Mouse (Mus musculus): ENCODE measurements around the gene Cse1l. TPM values are rescaled to one million over a fixed set of nuclear protein-coding genes. Genes with fewer than 3 reads are reported as not detected.

The Cse1l gene
- polyA plus RNA-seq, 1 experiment from 2014 or later = 107 TPM

DNA sequence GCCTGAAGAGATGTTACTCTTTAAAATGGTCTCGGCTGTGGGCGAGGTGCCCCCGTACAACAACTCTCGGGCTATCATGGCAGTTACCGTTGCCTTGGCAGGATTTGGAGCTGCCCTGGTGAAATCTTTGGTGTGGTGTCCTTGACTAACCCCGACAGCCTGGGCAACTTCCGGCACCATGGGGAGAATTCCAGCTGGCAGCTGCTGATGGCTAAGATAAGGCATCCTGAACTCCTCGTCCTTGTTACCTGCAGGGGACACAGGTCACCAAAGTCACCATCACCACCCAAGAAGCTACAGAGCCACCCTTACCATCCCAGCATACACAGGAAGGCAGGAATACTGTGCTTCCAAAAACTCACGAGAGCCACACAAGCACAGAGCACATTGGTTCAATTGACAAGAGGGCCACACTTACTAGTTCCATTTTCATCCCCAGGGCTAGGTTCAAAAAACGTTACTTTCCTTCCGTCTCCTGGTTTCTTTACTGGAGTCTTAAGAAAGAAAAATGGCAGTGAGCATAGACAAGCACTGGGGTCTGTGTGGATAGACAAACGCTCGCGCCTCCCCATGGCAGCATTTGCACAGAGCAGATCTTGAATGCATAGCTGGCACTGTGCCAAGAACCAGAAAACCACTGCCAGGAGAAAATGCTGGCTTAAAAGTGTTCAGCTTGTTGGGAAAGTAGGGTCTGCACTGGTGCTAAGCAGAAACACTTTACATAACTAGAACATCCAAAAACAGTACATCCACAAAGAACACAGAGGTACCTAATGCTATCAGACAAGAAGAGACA is 45.2 kb downstream of the Cse1l start:
- no peak overlapping the region for H3K4me3 ChIP-seq (replicated peaks; ENCODE audit: low read length)
- no peak overlapping the region for H3K27ac ChIP-seq (ENCODE audit: low read length)
- peaks cover 55% of the 10 kb centered on the region for H3K36me3 ChIP-seq (ENCODE audit: control insufficient read depth, insufficient read depth)
- H3K27me3 ChIP-seq (replicated peaks; ENCODE audit: control insufficient read depth, insufficient read depth, low read length) = no peaks in the 10 kb centered on the region
- no peak overlapping the region for H3K4me2 ChIP-seq (ENCODE audit: low read length)
- WGBS = 62% methylated on average over 14 of the region's 14 CpGs
- no peak overlapping the region for H3K9ac ChIP-seq (replicated peaks; ENCODE audit: low read depth, low read length)
- H3K4me1 ChIP-seq (replicated peaks; ENCODE audit: control insufficient read depth, insufficient read depth, low read length) = peaks cover 8% of the 10 kb centered on the region
- 0 out of 2 replicates have a peak, but pooled peaks have one; percentile 64 for ATAC-seq
- H3K9me3 ChIP-seq (ENCODE audit: control insufficient read depth, low read length) = no peaks in the 10 kb centered on the region

DNA sequence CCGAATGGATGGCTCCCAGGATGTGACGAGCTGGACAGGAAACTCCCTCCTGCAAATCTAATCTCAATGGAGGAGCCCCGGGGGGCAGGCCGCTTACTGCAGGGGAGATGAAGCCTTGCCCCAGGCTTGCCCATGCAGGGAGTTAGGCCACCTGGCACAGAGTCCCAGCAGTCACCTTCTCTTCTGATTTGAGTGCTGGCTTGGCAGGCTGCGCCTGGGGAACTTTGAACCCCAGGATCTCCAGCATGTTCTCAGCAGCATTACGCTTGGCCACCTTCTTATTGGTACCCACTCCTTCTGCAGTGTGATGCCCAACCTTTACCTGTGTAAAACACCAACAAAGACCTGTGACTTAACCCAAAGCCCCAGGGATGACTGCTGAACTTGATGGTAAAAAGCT is 46.3 kb downstream of the Cse1l start:
- ATAC-seq = no peak
- Histone ChIP-seq H3K4me3 (replicated peaks; ENCODE audit: low read length) (no peak overlapping the region), H3K9me3 (ENCODE audit: control insufficient read depth, low read length) (no peaks in the 10 kb centered on the region), H3K36me3 (ENCODE audit: control insufficient read depth, insufficient read depth) (peaks cover 47% of the 10 kb centered on the region), H3K27me3 (replicated peaks; ENCODE audit: control insufficient read depth, insufficient read depth, low read length) (no peaks in the 10 kb centered on the region), H3K4me1 (replicated peaks; ENCODE audit: control insufficient read depth, insufficient read depth, low read length) (peaks cover 8% of the 10 kb centered on the region), H3K9ac (replicated peaks; ENCODE audit: low read depth, low read length) (no peak overlapping the region), H3K27ac (ENCODE audit: low read length) (no peak overlapping the region), H3K4me2 (ENCODE audit: low read length) (no peak overlapping the region)
- WGBS = 89% methylated on average over 6 of the region's 6 CpGs

DNA sequence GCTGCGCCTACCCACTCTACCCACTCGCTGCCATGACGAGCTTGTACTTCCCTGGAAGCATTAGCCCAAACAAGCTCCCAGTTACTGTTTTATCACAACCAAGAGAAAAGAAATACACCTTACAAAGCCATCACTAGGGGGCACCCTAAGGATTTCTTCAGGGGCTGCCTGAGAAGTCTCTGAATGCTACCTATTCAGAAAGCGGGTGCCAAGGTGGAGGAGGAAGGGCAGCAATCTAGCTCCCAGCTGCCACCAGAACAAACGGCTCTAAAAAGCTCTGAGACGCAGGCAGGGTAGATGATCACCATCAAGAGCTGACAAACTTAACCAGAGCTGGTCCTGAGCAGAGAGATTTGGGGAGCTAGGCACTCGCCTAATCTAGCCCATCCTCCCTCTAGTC is 51.0 kb downstream of the Cse1l start:
- Histone ChIP-seq H3K27ac (ENCODE audit: low read length) (no peak overlapping the region), H3K4me3 (replicated peaks; ENCODE audit: low read length) (no peak overlapping the region), H3K9me3 (ENCODE audit: control insufficient read depth, low read length) (no peaks in the 10 kb centered on the region), H3K27me3 (replicated peaks; ENCODE audit: control insufficient read depth, insufficient read depth, low read length) (no peaks in the 10 kb centered on the region), H3K4me1 (replicated peaks; ENCODE audit: control insufficient read depth, insufficient read depth, low read length) (no peaks in the 10 kb centered on the region; the same call in 1 of the 2 replicates), H3K4me2 (ENCODE audit: low read length) (no peak overlapping the region), H3K36me3 (ENCODE audit: control insufficient read depth, insufficient read depth) (peaks cover 26% of the 10 kb centered on the region), H3K9ac (replicated peaks; ENCODE audit: low read depth, low read length) (no peak overlapping the region)
- ATAC-seq = no peak
- 57% methylated on average over 7 of the region's 7 CpGs for WGBS

DNA sequence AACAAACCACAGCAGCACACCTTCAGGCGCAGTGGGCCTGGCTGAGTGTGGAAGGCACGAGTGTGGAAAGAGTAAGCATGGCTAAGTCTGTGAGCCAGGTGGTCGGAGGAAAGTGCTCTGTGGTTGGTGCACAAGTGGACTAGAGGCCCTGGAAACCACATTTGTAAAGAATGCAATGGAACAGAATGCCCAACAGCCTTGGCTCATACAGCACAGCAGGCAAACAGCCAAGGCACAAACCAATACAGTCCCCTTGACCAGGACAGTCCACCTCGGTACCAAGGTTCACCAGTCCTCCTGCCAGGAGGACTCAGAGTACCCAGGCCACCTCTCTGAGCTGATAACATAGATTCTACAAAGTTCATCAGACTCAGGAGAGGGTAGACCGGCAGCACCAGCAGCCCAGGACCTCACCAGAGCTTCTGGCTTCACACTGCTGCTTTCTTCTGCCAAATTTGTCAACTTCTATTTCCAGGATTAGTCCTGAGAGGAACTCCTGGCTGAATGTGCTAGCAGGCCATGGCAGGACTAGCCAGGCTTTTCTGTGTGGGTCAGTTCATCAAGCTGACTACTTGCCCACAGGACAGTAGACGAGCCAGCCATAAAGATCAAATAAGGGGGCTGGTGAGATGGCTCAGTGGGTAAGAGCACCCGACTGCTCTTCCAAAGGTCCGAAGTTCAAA is 54.9 kb downstream of the Cse1l start:
- no peaks in the 10 kb centered on the region for H3K4me1 ChIP-seq (replicated peaks; ENCODE audit: control insufficient read depth, insufficient read depth, low read length)
- H3K9ac ChIP-seq (replicated peaks; ENCODE audit: low read depth, low read length) = no peak overlapping the region
- no peak overlapping the region for H3K4me3 ChIP-seq (replicated peaks; ENCODE audit: low read length)
- H3K27me3 ChIP-seq (replicated peaks; ENCODE audit: control insufficient read depth, insufficient read depth, low read length) = no peaks in the 10 kb centered on the region
- ATAC-seq = no peak
- no peak overlapping the region for H3K27ac ChIP-seq (ENCODE audit: low read length)
- H3K9me3 ChIP-seq (ENCODE audit: control insufficient read depth, low read length) = no peaks in the 10 kb centered on the region
- H3K4me2 ChIP-seq (ENCODE audit: low read length) = no peak overlapping the region
- H3K36me3 ChIP-seq (ENCODE audit: control insufficient read depth, insufficient read depth) = peaks cover 7% of the 10 kb centered on the region
- WGBS = 82% methylated on average over 8 of the region's 8 CpGs

DNA sequence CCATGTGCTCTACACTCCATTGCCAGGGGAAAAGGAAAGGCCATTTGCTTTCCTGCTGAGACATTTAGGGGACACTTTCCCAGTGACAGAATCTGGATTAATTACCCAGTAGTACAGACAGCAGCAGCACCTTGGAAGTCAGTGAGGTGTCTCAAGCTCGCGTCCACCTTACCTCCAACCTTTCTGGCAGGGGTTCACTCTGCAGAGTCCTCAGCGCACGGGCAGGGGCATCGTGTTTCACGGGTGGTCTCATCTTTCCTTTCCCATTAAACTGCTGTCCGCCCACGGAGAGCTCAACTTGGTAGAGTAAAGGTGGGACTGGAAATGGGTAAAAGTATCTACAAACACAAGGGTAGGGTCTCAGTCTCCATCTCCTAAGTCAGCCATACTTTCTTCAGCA is 57.4 kb downstream of the Cse1l start:
- H3K9me3 ChIP-seq (ENCODE audit: control insufficient read depth, low read length) = no peaks in the 10 kb centered on the region
- no peaks in the 10 kb centered on the region for H3K27me3 ChIP-seq (replicated peaks; ENCODE audit: control insufficient read depth, insufficient read depth, low read length)
- no peak overlapping the region for H3K4me2 ChIP-seq (ENCODE audit: low read length)
- H3K4me3 ChIP-seq (replicated peaks; ENCODE audit: low read length) = no peak overlapping the region
- ATAC-seq = no peak
- no peaks in the 10 kb centered on the region for H3K4me1 ChIP-seq (replicated peaks; ENCODE audit: control insufficient read depth, insufficient read depth, low read length)
- WGBS = 94% methylated on average over 8 of the region's 8 CpGs
- peaks cover 5% of the 10 kb centered on the region for H3K36me3 ChIP-seq (ENCODE audit: control insufficient read depth, insufficient read depth)
- no peak overlapping the region for H3K9ac ChIP-seq (replicated peaks; ENCODE audit: low read depth, low read length)
- no peak overlapping the region for H3K27ac ChIP-seq (ENCODE audit: low read length)

GRCm38 (mm10) chr2:166964773-166965172 is 58.9 kb downstream of the Cse1l start:
- Histone ChIP-seq H3K9ac (replicated peaks; ENCODE audit: low read depth, low read length) (no peak overlapping the region), H3K27me3 (replicated peaks; ENCODE audit: control insufficient read depth, insufficient read depth, low read length) (no peaks in the 10 kb centered on the region), H3K36me3 (ENCODE audit: control insufficient read depth, insufficient read depth) (no peaks in the 10 kb centered on the region), H3K4me3 (replicated peaks; ENCODE audit: low read length) (no peak overlapping the region), H3K4me2 (ENCODE audit: low read length) (no peak overlapping the region), H3K27ac (ENCODE audit: low read length) (no peak overlapping the region), H3K9me3 (ENCODE audit: control insufficient read depth, low read length) (no peaks in the 10 kb centered on the region), H3K4me1 (replicated peaks; ENCODE audit: control insufficient read depth, insufficient read depth, low read length) (no peaks in the 10 kb centered on the region)
- 91% methylated on average over 2 of the region's 2 CpGs for WGBS
- no peak for ATAC-seq

DNA sequence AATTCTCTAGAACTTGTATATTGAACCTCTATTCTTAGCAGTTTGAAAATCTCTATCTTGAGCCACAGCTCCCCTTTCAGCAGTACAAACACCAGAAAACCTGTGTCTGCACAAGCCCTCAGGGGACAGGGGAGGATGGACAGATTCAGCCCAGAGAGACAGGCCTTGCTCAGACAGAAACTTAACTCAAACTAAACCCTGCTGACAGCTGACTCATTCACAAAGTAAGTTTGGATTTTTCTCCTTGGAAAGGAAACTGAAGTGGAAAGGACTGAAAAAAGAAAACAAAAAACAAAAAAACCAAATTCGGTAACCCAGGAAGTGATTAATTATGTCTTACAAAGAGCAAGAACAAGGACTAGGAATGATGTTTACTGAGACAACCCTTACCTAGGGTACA is 67.3 kb downstream of the Cse1l start:
- peaks cover 11% of the 10 kb centered on the region for H3K4me1 ChIP-seq (replicated peaks; ENCODE audit: control insufficient read depth, insufficient read depth, low read length)
- ATAC-seq = no peak
- WGBS = 80% methylated on average over 1 of the region's 1 CpGs

DNA sequence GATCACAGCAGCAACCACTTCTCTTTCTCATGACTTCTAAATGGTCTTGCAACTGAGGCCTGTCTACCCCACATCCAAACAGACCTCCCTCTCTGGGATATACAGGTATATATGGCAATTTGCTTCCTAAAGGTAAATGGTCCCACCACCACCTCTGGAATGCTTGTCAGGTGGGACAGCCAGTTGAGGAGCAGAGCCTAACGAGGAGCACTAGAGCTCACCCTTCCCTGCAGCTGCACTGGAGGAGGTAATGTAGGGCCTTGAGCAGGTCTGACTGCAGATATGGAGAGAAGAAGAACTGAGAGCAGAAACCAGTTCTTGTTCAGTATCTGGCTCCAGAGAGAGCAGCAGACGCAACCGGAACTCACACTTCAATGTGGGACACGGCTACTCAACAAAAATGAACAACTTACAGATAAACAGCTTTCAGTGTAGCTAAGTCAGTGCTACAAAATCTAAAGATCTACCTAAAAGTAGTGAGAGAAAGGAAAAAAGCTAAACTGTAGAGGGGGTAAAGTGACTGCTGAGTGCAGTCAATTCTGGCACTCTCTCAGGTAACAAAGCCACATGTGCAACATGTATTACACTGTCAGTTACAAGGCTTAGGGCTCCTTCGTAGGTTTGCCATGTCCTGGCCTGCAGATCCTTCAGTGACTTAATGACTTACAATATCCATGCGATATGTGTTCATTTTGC is 68.5 kb downstream of the Cse1l start:
- Histone ChIP-seq H3K27ac (ENCODE audit: low read length) (no peak overlapping the region), H3K4me2 (ENCODE audit: low read length) (no peak overlapping the region), H3K4me1 (replicated peaks; ENCODE audit: control insufficient read depth, insufficient read depth, low read length) (peaks cover 11% of the 10 kb centered on the region), H3K9ac (replicated peaks; ENCODE audit: low read depth, low read length) (no peak overlapping the region), H3K9me3 (ENCODE audit: control insufficient read depth, low read length) (no peaks in the 10 kb centered on the region), H3K4me3 (replicated peaks; ENCODE audit: low read length) (no peak overlapping the region), H3K36me3 (ENCODE audit: control insufficient read depth, insufficient read depth) (no peaks in the 10 kb centered on the region), H3K27me3 (replicated peaks; ENCODE audit: control insufficient read depth, insufficient read depth, low read length) (no peaks in the 10 kb centered on the region)
- no peak for ATAC-seq
- WGBS = 86% methylated on average over 6 of the region's 6 CpGs

More for the DNA sequence above, 67.3 kb downstream of the Cse1l start:
- no peaks in the 10 kb centered on the region for H3K36me3 ChIP-seq (ENCODE audit: control insufficient read depth, insufficient read depth)
- no peak overlapping the region for H3K4me2 ChIP-seq (ENCODE audit: low read length)
- no peak overlapping the region for H3K4me3 ChIP-seq (replicated peaks; ENCODE audit: low read length)
- H3K27ac ChIP-seq (ENCODE audit: low read length) = no peak overlapping the region
- no peaks in the 10 kb centered on the region for H3K9me3 ChIP-seq (ENCODE audit: control insufficient read depth, low read length)
- no peaks in the 10 kb centered on the region for H3K27me3 ChIP-seq (replicated peaks; ENCODE audit: control insufficient read depth, insufficient read depth, low read length)
- no peak overlapping the region for H3K9ac ChIP-seq (replicated peaks; ENCODE audit: low read depth, low read length)

GRCm38 (mm10) chr2:166976356-166976755 is 70.5 kb downstream of the Cse1l start:
- H3K27ac ChIP-seq (ENCODE audit: low read length) = no peak overlapping the region
- no peaks in the 10 kb centered on the region for H3K36me3 ChIP-seq (ENCODE audit: control insufficient read depth, insufficient read depth)
- ATAC-seq = no peak
- H3K4me3 ChIP-seq (replicated peaks; ENCODE audit: low read length) = no peak overlapping the region
- H3K4me2 ChIP-seq (ENCODE audit: low read length) = no peak overlapping the region
- WGBS = 76% methylated on average over 3 of the region's 3 CpGs
- no peak overlapping the region for H3K9ac ChIP-seq (replicated peaks; ENCODE audit: low read depth, low read length)
- H3K9me3 ChIP-seq (ENCODE audit: control insufficient read depth, low read length) = no peaks in the 10 kb centered on the region
- H3K27me3 ChIP-seq (replicated peaks; ENCODE audit: control insufficient read depth, insufficient read depth, low read length) = no peaks in the 10 kb centered on the region
- peaks cover 11% of the 10 kb centered on the region for H3K4me1 ChIP-seq (replicated peaks; ENCODE audit: control insufficient read depth, insufficient read depth, low read length)

Data from forebrain, embryonic 16.5 days (tissue).